Mouse (Mus musculus) embryo, embryonic 10 days (tissue): ENCODE data around the gene D930020B18Rik.
A peak's percentile ranks its signal among the peaks of the same experiment; 100 is the strongest.

Experiments used
- DNase-seq: peaks from one replicate; pipeline ENCODE4 v3.0.0-alpha.2; 2015; ENCODE audit warnings: low spot score

D930020B18Rik gene

GRCm38 (mm10) chr10:121641272-121642053, at the start of gene D930020B18Rik:
Gene D930020B18Rik (plus strand): TSS chr10:121641588.
- DNase-seq, result peak; percentile 71

- DNase-seq, result no peak
Measured at GRCm38 (mm10) chr10:121596580-121596979, 44.8 kb upstream of the D930020B18Rik start.

DNA sequence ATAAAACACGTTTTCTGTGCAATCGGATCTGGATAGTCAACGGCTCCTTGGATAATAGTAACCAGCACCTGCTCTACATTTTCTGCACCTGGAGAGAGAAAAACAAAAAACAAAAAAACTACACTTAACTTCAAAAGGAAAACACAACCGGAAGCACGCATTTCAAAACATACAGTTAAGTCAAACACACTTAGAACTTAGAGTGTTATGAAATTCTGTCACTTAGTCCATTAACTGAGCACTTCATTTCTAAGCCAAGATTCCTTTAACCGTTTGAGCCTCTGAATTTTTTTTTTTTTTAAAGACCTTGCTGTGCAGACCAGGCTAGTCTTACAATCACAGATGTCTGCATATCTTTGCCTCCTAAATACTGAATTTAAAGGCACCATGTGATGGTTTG, 40.1 kb upstream of the D930020B18Rik start:
- DNase-seq, result no peak

DNA sequence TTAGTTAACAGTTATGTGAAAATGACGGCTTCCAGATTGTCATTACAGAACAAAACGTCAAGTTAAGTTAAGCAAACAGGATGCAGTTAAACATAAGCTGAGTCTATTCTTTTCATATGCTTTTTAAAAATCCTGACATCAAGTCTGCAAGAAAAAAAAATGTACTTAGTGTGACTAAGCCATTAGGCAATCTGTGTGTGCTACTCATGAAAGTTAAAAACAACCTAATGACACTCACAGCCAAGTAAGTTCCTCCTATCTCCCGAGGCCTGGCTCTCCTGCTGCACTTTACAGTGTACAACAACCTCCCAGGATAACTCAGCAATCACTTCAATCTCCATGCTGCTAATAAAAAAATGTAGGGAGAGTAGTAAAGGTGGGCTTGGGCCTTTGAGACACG, 37.8 kb upstream of the D930020B18Rik start:
- no peak for DNase-seq

- DNase-seq, result no peak
Measured at GRCm38 (mm10) chr10:121604632-121605344, 36.6 kb upstream of the D930020B18Rik start.

DNA sequence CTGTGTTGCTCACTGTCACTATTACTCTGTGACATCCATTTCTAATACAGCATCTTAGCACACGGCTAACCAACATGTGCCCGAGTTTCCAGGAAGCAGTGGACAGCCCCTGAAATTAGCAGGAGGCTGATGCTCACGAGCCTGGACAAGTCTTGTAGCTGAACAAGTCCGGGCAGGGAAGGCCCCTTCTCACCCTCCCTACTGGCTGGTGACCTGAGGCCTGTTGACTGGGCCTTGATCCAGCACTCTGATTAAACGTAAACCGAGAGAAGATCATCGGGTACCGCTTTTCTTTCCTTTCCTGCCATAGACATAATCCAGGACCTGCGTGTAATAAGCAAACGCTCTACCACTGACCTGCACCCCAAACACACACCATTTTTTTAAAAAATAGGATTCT, 33.2 kb upstream of the D930020B18Rik start:
- no peak for DNase-seq

GRCm38 (mm10) chr10:121611587-121611986, 29.8 kb upstream of the D930020B18Rik start:
- DNase-seq, result no peak

- no peak for DNase-seq
Measured at GRCm38 (mm10) chr10:121612448-121612847, 28.9 kb upstream of the D930020B18Rik start.

- DNase-seq, result no peak
Measured at GRCm38 (mm10) chr10:121613570-121613969, 27.8 kb upstream of the D930020B18Rik start.

- no peak for DNase-seq
Measured at GRCm38 (mm10) chr10:121615146-121615870, 26.1 kb upstream of the D930020B18Rik start.

- DNase-seq, result no peak
Measured at GRCm38 (mm10) chr10:121615935-121616334, 25.5 kb upstream of the D930020B18Rik start.

GRCm38 (mm10) chr10:121622431-121622830, 19.0 kb upstream of the D930020B18Rik start:
- DNase-seq, result no peak

- no peak for DNase-seq
Measured at GRCm38 (mm10) chr10:121623670-121624069, 17.7 kb upstream of the D930020B18Rik start.

DNA sequence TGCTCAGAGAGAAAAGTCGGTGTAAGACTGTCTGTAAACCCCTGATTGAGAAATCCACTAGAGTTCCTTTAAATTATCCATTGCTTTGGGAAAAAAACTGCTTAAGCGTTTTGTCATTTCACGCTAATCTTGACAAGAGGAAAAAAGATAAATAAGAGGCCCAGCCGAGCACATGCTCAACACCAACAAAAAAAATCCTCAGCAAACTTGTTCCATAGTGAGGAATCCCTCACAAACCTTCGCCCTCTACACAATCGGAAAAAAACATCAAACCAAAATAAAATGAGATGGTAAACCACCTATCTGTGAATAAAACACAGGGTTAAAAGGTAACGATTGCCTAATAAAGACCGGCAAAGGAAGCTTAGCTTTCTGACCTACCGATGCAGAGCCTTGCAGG, 16.4 kb upstream of the D930020B18Rik start:
- no peak for DNase-seq

DNA sequence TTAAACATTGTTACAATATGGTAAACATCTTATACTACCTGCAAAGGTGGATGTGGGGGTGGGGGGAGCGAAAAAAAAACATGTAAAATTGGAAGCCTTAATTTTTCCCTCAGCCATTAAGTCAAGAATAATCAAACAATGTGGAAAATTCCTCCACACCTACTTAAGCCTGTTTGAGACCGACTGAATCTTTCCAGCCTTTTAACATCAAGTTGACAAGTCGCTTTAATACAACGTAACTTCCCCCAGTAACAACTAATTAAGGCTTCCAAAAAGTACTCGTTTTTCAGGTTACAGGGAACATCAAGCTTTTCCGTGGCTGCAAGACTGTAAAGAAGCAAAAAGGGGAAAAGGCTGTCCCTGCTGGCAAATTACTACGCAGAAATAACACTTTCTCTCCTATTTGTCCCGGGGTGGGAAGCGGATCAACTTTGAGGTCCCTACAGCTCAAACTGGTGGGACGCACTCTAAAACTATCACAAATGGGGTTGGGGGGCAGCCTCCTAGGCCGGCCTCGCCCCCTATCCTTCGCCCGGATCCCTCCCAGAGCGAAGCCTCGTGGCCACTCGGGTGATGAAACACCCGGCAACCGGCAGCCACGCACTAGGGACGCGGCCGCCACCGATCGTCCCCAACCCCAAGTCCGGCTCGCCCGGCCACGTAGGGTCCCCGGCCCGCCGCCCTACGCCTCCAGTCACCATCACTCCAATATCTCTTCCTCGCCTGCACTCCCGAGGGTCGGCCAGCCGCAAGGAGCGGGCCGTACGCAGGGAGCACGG, 15.8 kb upstream of the D930020B18Rik start:
- DNase-seq, result peak; percentile 31

- peak; percentile 99 for DNase-seq
Measured at GRCm38 (mm10) chr10:121626186-121626882, 15.1 kb upstream of the D930020B18Rik start, which contains the start of gene Xpot. Gene Xpot (minus strand): TSS chr10:121626332.

GRCm38 (mm10) chr10:121627216-121627852, 14.1 kb upstream of the D930020B18Rik start:
- no peak for DNase-seq

GRCm38 (mm10) chr10:121628561-121629040, 12.8 kb upstream of the D930020B18Rik start:
- DNase-seq, result no peak

DNA sequence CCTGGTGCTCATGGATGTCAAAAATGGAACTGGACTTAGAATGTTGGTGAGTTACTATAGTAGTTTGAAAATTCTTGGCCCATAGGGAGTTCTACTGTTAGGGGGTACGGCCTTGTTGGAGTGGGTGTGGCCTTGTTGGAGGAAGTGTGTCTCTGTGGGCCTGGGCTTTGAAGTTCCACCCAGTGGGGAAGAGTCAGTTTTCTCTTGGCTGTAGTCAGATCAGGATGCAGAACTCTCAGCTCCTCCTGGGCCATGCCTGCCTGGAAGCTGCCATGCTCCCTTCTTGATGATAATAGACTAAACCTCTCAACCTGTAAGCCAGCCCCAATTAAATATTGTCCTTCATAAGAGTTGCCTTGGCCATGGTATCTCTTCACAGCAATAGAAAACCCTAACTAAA, 7.2 kb upstream of the D930020B18Rik start:
- DNase-seq, result no peak

- no peak for DNase-seq
Measured at GRCm38 (mm10) chr10:121636276-121636675, 5.1 kb upstream of the D930020B18Rik start.
